Mouse (Mus musculus) bone marrow macrophage, adult 2 months (primary cell): ENCODE results near the gene Gm45062.

Source experiments
- CTCF ChIP-seq: IDR thresholded peaks from 2 replicates; pipeline ENCODE4 v1.5.1; 2012; ENCODE audit warnings: low read depth, mild to moderate bottlenecking, low read length, moderate library complexity
- POLR2A ChIP-seq: IDR thresholded peaks from 2 replicates; pipeline ENCODE4 v1.6.1; 2012; ENCODE audit warnings: mild to moderate bottlenecking, low read depth, low read length, borderline replicate concordance

DNA sequence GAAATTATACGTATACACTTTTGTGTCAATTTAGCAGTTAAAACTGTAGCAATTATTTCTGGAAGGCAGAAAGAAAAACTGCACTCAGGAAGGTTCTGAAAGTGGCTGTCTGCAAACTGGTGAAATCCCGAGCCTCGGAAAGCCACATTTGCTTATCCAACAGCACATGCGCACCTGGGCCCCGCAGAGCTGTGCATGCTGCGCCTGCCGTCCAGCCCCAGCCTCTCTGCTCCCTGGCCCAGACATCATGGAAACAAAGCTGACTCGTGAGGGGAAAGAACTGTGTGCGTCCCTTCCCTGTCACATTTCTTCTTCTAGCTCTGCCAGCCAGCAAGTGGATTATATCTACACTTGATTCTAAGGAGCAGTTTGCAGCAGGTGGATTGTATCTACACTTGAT lies 154.8 kb downstream of the Gm45062 start:
- TF ChIP-seq CTCF: no peak
- no peak for TF ChIP-seq POLR2A
